Mouse (Mus musculus): Measurements from ENCODE around the gene Spc25. TPM values are rescaled to one million over a fixed set of nuclear protein-coding genes. Genes with fewer than 3 reads are reported as not detected.

The Spc25 gene
- polyA plus RNA-seq, 1 experiment from 2014 or later: 175 TPM

GRCm38 (mm10) chr2:69179721-69180120 lies 26.3 kb downstream of the Spc25 start:
- Histone ChIP-seq H3K27ac (no peak overlapping the region), H3K4me1 (no peaks in the 10 kb centered on the region), H3K36me3 (no peaks in the 10 kb centered on the region), H3K9ac (no peak overlapping the region), H3K4me2 (replicated peaks) (no peak overlapping the region), H3K9me3 (no peaks in the 10 kb centered on the region), H3K27me3 (no peaks in the 10 kb centered on the region), H3K4me3 (no peak overlapping the region)
- ATAC-seq (ENCODE audit: insufficient number of reproducible peaks, insufficient read depth, low FRiP score, low TSS enrichment): no peak
- 93% methylated on average over 4 of the region's 4 CpGs for WGBS

GRCm38 (mm10) chr2:69175296-69175695 lies 30.7 kb downstream of the Spc25 start:
- Histone ChIP-seq H3K36me3 (no peaks in the 10 kb centered on the region), H3K9ac (no peak overlapping the region), H3K4me1 (no peaks in the 10 kb centered on the region), H3K27me3 (no peaks in the 10 kb centered on the region), H3K27ac (no peak overlapping the region), H3K4me2 (replicated peaks) (no peak overlapping the region), H3K4me3 (no peak overlapping the region), H3K9me3 (no peaks in the 10 kb centered on the region)
- 77% methylated on average over 5 of the region's 5 CpGs for WGBS
- ATAC-seq (ENCODE audit: insufficient number of reproducible peaks, insufficient read depth, low FRiP score, low TSS enrichment): no peak

DNA sequence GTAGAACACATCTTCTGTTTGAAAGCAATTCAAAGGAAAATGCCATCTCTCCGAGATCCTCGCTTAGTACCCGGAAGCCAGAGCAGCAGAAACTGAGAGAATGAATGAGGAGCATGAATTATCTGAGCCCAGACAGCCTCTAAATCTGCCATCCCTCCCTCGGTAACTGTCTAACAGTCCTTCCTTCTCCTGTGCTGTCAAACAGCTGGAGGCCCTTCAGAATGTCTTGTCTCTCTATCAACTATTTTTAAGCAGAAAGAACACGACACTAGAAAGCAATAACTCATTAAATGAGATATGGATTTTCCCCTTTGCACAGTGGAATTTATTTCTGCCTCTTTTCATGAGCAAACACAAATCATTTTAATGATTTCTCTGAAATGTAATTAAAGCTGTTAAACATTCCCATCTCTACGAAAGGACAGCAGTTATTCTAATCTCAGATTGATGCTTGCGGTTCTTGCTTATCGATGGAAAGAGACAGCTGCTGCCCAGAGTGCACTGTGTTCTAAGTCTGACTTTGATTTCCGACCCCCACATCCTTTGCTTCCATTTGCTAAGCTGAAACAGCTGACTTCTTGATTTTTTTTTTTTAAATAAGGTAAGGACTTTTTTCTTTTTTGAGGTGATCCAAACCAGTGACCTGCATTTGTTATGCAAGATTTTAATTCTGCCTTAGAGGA lies 35.5 kb downstream of the Spc25 start:
- H3K36me3 ChIP-seq: no peaks in the 10 kb centered on the region
- 73% methylated on average over 9 of the region's 9 CpGs for WGBS
- H3K4me1 ChIP-seq: no peaks in the 10 kb centered on the region
- ATAC-seq (ENCODE audit: insufficient number of reproducible peaks, insufficient read depth, low FRiP score, low TSS enrichment): no peak
- no peak overlapping the region for H3K9ac ChIP-seq
- H3K27me3 ChIP-seq: no peaks in the 10 kb centered on the region
- no peak overlapping the region for H3K4me3 ChIP-seq
- no peak overlapping the region for H3K4me2 ChIP-seq (replicated peaks)
- no peaks in the 10 kb centered on the region for H3K9me3 ChIP-seq
- no peak overlapping the region for H3K27ac ChIP-seq

DNA sequence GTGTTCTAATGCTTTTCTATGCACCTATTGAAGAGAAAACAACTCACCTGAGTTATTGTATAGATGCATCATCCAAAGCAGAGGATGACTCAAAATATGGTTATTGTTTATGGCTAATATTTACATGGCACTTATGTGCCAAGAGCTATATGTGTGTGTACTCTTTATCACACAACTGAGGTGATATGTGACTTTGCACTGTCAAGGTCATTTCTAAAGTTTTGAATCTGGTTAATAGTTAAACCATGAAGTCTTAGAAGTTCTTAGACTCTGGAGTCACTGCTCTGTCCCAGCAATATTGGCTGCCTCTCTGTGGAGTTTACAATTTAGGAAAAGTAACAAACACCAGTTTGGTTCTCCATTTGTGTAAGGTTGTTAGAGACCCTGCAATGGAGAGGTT lies 47.1 kb downstream of the Spc25 start:
- Histone ChIP-seq H3K4me1 (peaks cover 9% of the 10 kb centered on the region; the same call in 1 of the 2 replicates), H3K27ac (no peak overlapping the region), H3K27me3 (no peaks in the 10 kb centered on the region), H3K9me3 (no peaks in the 10 kb centered on the region), H3K4me3 (no peak overlapping the region), H3K9ac (no peak overlapping the region), H3K36me3 (no peaks in the 10 kb centered on the region), H3K4me2 (replicated peaks) (no peak overlapping the region)
- ATAC-seq (ENCODE audit: insufficient number of reproducible peaks, insufficient read depth, low FRiP score, low TSS enrichment): no peak

- H3K4me2 ChIP-seq (replicated peaks): no peak overlapping the region
- peaks cover 9% of the 10 kb centered on the region; the same call in 1 of the 2 replicates for H3K4me1 ChIP-seq
- H3K36me3 ChIP-seq: no peaks in the 10 kb centered on the region
- no peak overlapping the region for H3K27ac ChIP-seq
- WGBS: 72% methylated on average over 7 of the region's 7 CpGs
- H3K27me3 ChIP-seq: no peaks in the 10 kb centered on the region
- no peak for ATAC-seq (ENCODE audit: insufficient number of reproducible peaks, insufficient read depth, low FRiP score, low TSS enrichment)
- H3K4me3 ChIP-seq: no peak overlapping the region
- H3K9ac ChIP-seq: no peak overlapping the region
- H3K9me3 ChIP-seq: no peaks in the 10 kb centered on the region
Measured at GRCm38 (mm10) chr2:69156283-69156682, 49.7 kb downstream of the Spc25 start.

DNA sequence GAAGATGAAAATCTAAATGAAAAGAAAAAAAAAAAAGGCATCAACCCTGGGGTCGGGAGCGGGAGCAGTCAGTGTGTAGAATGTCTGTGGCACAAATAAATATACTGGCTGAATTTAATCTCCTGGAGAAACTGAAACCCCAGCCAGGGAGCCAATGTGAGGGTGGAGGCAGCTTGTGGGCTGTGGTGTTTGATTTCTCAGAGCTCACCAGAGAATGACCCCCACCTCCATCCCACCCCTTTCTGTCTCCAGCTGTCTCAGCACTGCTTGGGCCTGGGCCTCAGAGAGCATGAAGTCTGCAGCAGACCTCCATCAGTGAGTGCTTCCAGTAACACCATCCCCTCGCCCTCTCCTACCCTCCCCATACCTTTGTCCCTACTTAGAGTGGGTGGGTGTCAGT lies 50.1 kb downstream of the Spc25 start:
- no peaks in the 10 kb centered on the region for H3K27me3 ChIP-seq
- H3K9me3 ChIP-seq: no peaks in the 10 kb centered on the region
- H3K36me3 ChIP-seq: no peaks in the 10 kb centered on the region
- H3K4me2 ChIP-seq (replicated peaks): no peak overlapping the region
- ATAC-seq (ENCODE audit: insufficient number of reproducible peaks, insufficient read depth, low FRiP score, low TSS enrichment): peak; percentile 56
- H3K4me1 ChIP-seq: peaks cover 9% of the 10 kb centered on the region; the same call in 1 of the 2 replicates
- no peak overlapping the region for H3K27ac ChIP-seq
- H3K9ac ChIP-seq: no peak overlapping the region
- H3K4me3 ChIP-seq: no peak overlapping the region
- WGBS: 41% methylated on average over 3 of the region's 3 CpGs

- Histone ChIP-seq H3K9me3 (no peaks in the 10 kb centered on the region), H3K4me1 (peaks cover 1% of the 10 kb centered on the region; the same call in 1 of the 2 replicates), H3K9ac (no peak overlapping the region), H3K4me3 (no peak overlapping the region), H3K27ac (no peak overlapping the region), H3K27me3 (no peaks in the 10 kb centered on the region), H3K4me2 (replicated peaks) (no peak overlapping the region), H3K36me3 (no peaks in the 10 kb centered on the region)
- 71% methylated on average over 5 of the region's 5 CpGs for WGBS
- no peak for ATAC-seq (ENCODE audit: insufficient number of reproducible peaks, insufficient read depth, low FRiP score, low TSS enrichment)
Measured at GRCm38 (mm10) chr2:69150841-69151240, 55.2 kb downstream of the Spc25 start.

GRCm38 (mm10) chr2:69149154-69149553 lies 56.8 kb downstream of the Spc25 start:
- Histone ChIP-seq H3K4me1 (no peaks in the 10 kb centered on the region), H3K27ac (no peak overlapping the region), H3K4me2 (replicated peaks) (no peak overlapping the region), H3K27me3 (no peaks in the 10 kb centered on the region), H3K9ac (no peak overlapping the region), H3K9me3 (no peaks in the 10 kb centered on the region), H3K4me3 (no peak overlapping the region), H3K36me3 (no peaks in the 10 kb centered on the region)
- WGBS: 89% methylated on average over 10 of the region's 10 CpGs
- no peak for ATAC-seq (ENCODE audit: insufficient number of reproducible peaks, insufficient read depth, low FRiP score, low TSS enrichment)

- Histone ChIP-seq H3K27me3 (no peaks in the 10 kb centered on the region), H3K4me3 (no peak overlapping the region), H3K9me3 (no peaks in the 10 kb centered on the region), H3K27ac (no peak overlapping the region), H3K9ac (no peak overlapping the region), H3K4me1 (no peaks in the 10 kb centered on the region), H3K36me3 (no peaks in the 10 kb centered on the region), H3K4me2 (replicated peaks) (no peak overlapping the region)
- no peak for ATAC-seq (ENCODE audit: insufficient number of reproducible peaks, insufficient read depth, low FRiP score, low TSS enrichment)
- WGBS: 70% methylated on average over 3 of the region's 3 CpGs
Measured at GRCm38 (mm10) chr2:69148691-69149090, 57.3 kb downstream of the Spc25 start.

Other genes starting within 250 kb of the Spc25 start
- gene Nostrin, start 70.4 kb downstream of the Spc25 start, polyA plus RNA-seq (2016; fragmentation: Nextera tagmentation; extraction: Ambion mirVana): 0.45 and 0.65 TPM in 2 replicates
- 0.10 TPM in 1 of 2 replicates, not detected in the other for gene G6pc2, start 4.9 kb upstream of the Spc25 start, polyA plus RNA-seq (2016; fragmentation: Nextera tagmentation; extraction: Ambion mirVana)
- gene Abcb11, start 136.4 kb upstream of the Spc25 start, polyA plus RNA-seq (2016; fragmentation: Nextera tagmentation; extraction: Ambion mirVana): not detected in 2 replicates
- not detected in 2 replicates for gene Dhrs9, start 174.3 kb upstream of the Spc25 start, polyA plus RNA-seq (2016; fragmentation: Nextera tagmentation; extraction: Ambion mirVana)

Measured in embryonic facial prominence, embryonic 12.5 days (tissue).